Mouse (Mus musculus) ES-Bruce4 (cell line): Measurements from ENCODE around the gene 1700011M02Rik. TPM values are rescaled to one million over a fixed set of nuclear protein-coding genes. Genes with fewer than 3 reads are reported as not detected.
"Not testable (repeated sequence)": the region's sequence is repeated elsewhere in the genome, so short reads cannot be mapped to it uniquely, and the experiment has no call there.

ENCODE experiments used
- H3K27ac ChIP-seq: 2 replicates; pipeline ENCODE4 v1.5.1; 2012; ENCODE audit warnings: low read length, inconsistent platforms; ENCODE audit not compliant: insufficient read depth
- H3K27me3 ChIP-seq: 2 replicates; pipeline ENCODE4 v1.6.1; 2012; ENCODE audit warnings: mild to moderate bottlenecking, low read length, inconsistent platforms; ENCODE audit not compliant: control insufficient read depth, poor library complexity, insufficient read depth, severe bottlenecking
- H3K36me3 ChIP-seq: 2 replicates; pipeline ENCODE4 v1.6.1; 2012; ENCODE audit warnings: inconsistent platforms, mild to moderate bottlenecking, low read length, moderate library complexity; ENCODE audit not compliant: control insufficient read depth, poor library complexity, insufficient read depth, severe bottlenecking
- H3K4me1 ChIP-seq: one replicate; pipeline ENCODE4 v1.8.1; 2011; ENCODE audit warnings: low read length; ENCODE audit not compliant: control insufficient read depth, insufficient read depth
- H3K4me3 ChIP-seq: 2 replicates; pipeline ENCODE4 v1.5.1; 2011; ENCODE audit warnings: low read depth, mild to moderate bottlenecking, low read length
- H3K9ac ChIP-seq: 2 replicates; pipeline ENCODE4 v1.6.1; 2012; ENCODE audit warnings: low read depth, mild to moderate bottlenecking, inconsistent platforms; ENCODE audit not compliant: poor library complexity, severe bottlenecking
- H3K9me3 ChIP-seq: replicated peaks from 2 replicates; pipeline ENCODE4 v1.6.1; 2012; ENCODE audit warnings: mild to moderate bottlenecking, low read length, inconsistent platforms; ENCODE audit not compliant: control insufficient read depth, poor library complexity, insufficient read depth, severe bottlenecking
- CTCF ChIP-seq: IDR thresholded peaks from one replicate; pipeline ENCODE4 v1.8.1; 2011; ENCODE audit warnings: low read depth, low read length
- EP300 ChIP-seq: IDR thresholded peaks from 2 replicates; pipeline ENCODE4 v1.6.1; 2011; ENCODE audit warnings: low read depth, low read length; ENCODE audit not compliant: insufficient read depth
- POLR2A ChIP-seq: IDR thresholded peaks from one replicate; pipeline ENCODE4 v1.8.1; 2011; ENCODE audit warnings: low read length; ENCODE audit not compliant: insufficient read depth
- polyA plus RNA-seq: library from polyadenylated mRNA; stranded (reverse); fragments of >200 nt; gene quantifications from 2 replicates; pipeline ENCODE4 v1.2.4, GENCODE M21; 2011; ENCODE audit warnings: low read depth; ENCODE audit not compliant: missing spikeins, insufficient read depth, insufficient read length

1700011M02Rik gene
- polyA plus RNA-seq, 1 experiment: not detected

- no peaks in the 10 kb centered on the region for H3K4me1 ChIP-seq
- H3K9ac ChIP-seq: peak overlapping the region; percentile 70
- peak overlapping the region; percentile 63 for H3K4me3 ChIP-seq
- H3K9me3 ChIP-seq: no peaks in the 10 kb centered on the region
- H3K27ac ChIP-seq: no peak overlapping the region
- no peaks in the 10 kb centered on the region for H3K27me3 ChIP-seq
- TF ChIP-seq CTCF (peak; percentile 33), POLR2A (no peak)
- H3K36me3 ChIP-seq: no peaks in the 10 kb centered on the region
These were observed 25.1 kb downstream of the 1700011M02Rik start for GRCm38 (mm10) chrX:102933571-102934394.

GRCm38 (mm10) chrX:102934395-102934764 is 25.7 kb downstream of the 1700011M02Rik start:
- no peaks in the 10 kb centered on the region for H3K27me3 ChIP-seq
- H3K36me3 ChIP-seq: no peaks in the 10 kb centered on the region
- no peaks in the 10 kb centered on the region for H3K9me3 ChIP-seq
- H3K4me3 ChIP-seq: no peak overlapping the region
- no peak for TF ChIP-seq CTCF
- TF ChIP-seq EP300: no peak
- TF ChIP-seq POLR2A: no peak
- no peaks in the 10 kb centered on the region for H3K4me1 ChIP-seq
- no peak overlapping the region for H3K27ac ChIP-seq
- H3K9ac ChIP-seq: no peak overlapping the region

DNA sequence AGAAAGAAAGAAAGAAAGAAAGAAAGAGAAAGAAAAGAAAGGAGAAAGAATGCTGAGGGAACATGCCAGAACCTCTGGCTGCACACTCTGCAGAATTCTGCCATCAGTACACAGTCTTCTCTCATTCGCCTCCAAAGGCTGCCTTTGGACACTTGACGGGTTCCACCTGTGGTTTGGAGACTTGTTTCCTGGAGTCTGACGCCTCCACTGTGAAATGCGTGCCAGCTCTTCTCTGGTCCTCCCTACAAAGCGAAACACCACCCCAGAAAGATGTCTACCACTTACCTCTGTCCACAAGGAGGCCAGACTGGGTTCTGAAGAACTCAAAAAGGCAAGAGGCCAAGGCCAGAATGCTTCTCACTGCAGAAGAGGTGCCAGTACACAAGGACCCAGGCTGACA is 28.0 kb downstream of the 1700011M02Rik start:
- Histone ChIP-seq H3K27me3 (no peaks in the 10 kb centered on the region), H3K27ac (no peak overlapping the region), H3K4me1 (no peaks in the 10 kb centered on the region), H3K9me3 (no peaks in the 10 kb centered on the region), H3K36me3 (no peaks in the 10 kb centered on the region), H3K9ac (no peak overlapping the region), H3K4me3 (no peak overlapping the region)
- TF ChIP-seq POLR2A: no peak
- TF ChIP-seq CTCF: no peak

GRCm38 (mm10) chrX:102950136-102950535 is 41.4 kb downstream of the 1700011M02Rik start:
- H3K27ac ChIP-seq, H3K4me3 ChIP-seq, H3K9ac ChIP-seq, H3K36me3 ChIP-seq, H3K4me1 ChIP-seq, H3K27me3 ChIP-seq, H3K9me3 ChIP-seq: not testable (repeated sequence)

DNA sequence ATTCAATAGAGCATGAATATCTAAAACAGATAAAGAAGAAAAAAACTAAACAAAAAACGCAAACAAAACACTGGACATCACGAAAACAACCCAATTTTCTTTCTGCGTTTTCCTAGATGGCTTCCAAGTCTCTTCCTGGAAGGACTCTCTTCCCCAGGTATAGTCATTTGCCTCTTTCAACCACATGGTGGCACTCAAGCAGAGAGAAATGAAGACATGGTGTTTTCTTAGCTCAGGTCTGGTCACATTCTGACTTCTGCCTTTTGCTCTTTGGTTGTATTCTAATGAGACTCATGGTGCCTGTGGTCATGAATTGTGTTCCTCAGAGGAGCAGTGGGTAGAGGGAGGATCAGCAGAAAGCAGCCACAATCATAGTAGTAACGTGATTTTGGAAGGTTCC is 50.2 kb downstream of the 1700011M02Rik start:
- Histone ChIP-seq H3K9ac (no peak overlapping the region), H3K27me3 (no peaks in the 10 kb centered on the region), H3K9me3 (no peaks in the 10 kb centered on the region), H3K4me3 (no peak overlapping the region), H3K27ac (no peak overlapping the region), H3K36me3 (no peaks in the 10 kb centered on the region), H3K4me1 (no peaks in the 10 kb centered on the region)
- TF ChIP-seq CTCF: no peak
- no peak for TF ChIP-seq EP300
- TF ChIP-seq POLR2A: no peak

Other genes starting within 250 kb of the 1700011M02Rik start
- not detected in 2 replicates for gene Gm3880, start 221.9 kb upstream of the 1700011M02Rik start, polyA plus RNA-seq
- 1.5 and 2.1 TPM in 2 replicates for gene Gm9112, start 201.3 kb upstream of the 1700011M02Rik start, polyA plus RNA-seq
- gene Dmrtc1b, start 201.0 kb upstream of the 1700011M02Rik start, polyA plus RNA-seq: not detected in 2 replicates
- gene Dmrtc1c1, start 105.9 kb upstream of the 1700011M02Rik start, polyA plus RNA-seq: not detected in 2 replicates
- 1.0 and 1.5 TPM in 2 replicates for gene Dmrtc1c2, start 54.3 kb upstream of the 1700011M02Rik start, polyA plus RNA-seq
- not detected in 2 replicates for gene 1700031F05Rik, start 40.9 kb upstream of the 1700011M02Rik start, polyA plus RNA-seq
- not detected in 2 replicates for gene Dmrtc1a, start 218 bp upstream of the 1700011M02Rik start, polyA plus RNA-seq
- gene 1700018G05Rik, start 19.5 kb downstream of the 1700011M02Rik start, polyA plus RNA-seq: not detected in 2 replicates